Mouse (Mus musculus) layer of hippocampus, adult 8-10 months (tissue): ENCODE data around the gene Rhox4b. TPM values are rescaled to one million over a fixed set of nuclear protein-coding genes. Genes with fewer than 3 reads are reported as not detected.
"Not testable (repeated sequence)": the region's sequence is repeated elsewhere in the genome, so short reads cannot be mapped to it uniquely, and the experiment has no call there.

ENCODE experiments used
- DNase-seq, 2 experiments: peaks; one replicate each; pipeline ENCODE4 v3.0.0; 2022; ENCODE audit warnings: low spot score in 2 of 2
- total RNA-seq, 4 experiments: library from RNA; stranded (reverse); gene quantifications; 2 replicates each; pipeline ENCODE4 v1.2.4; 2022

Rhox4b gene
- not detected for total RNA-seq

- DNase-seq: not testable (repeated sequence)
Observed at GRCm38 (mm10) chrX:37432194-37432593, at the start of gene Rhox4b. Gene Rhox4b (plus strand): TSS chrX:37432494.

GRCm38 (mm10) chrX:37390548-37390947 is 41.7 kb upstream of the Rhox4b start, which contains the start of gene Rhox4a2:
Gene Rhox4a2 (plus strand): TSS chrX:37390848.
- not testable (repeated sequence) for DNase-seq

GRCm38 (mm10) chrX:37411767-37412166 is 20.5 kb upstream of the Rhox4b start, which contains the start of gene Rhox2b:
Gene Rhox2b (plus strand): TSS chrX:37412067.
- DNase-seq: not testable (repeated sequence)

GRCm38 (mm10) chrX:37453380-37453779 is 21.1 kb downstream of the Rhox4b start, which contains the start of gene Rhox2c:
Gene Rhox2c (plus strand): TSS chrX:37453680.
- not testable (repeated sequence) for DNase-seq

GRCm38 (mm10) chrX:37458285-37458684 is 26.0 kb downstream of the Rhox4b start, which contains the start of gene Rhox3c:
Gene Rhox3c (plus strand): TSS chrX:37458585.
- not testable (repeated sequence) for DNase-seq

GRCm38 (mm10) chrX:37480037-37480436 is 47.7 kb downstream of the Rhox4b start, which contains the start of gene Rhox4c:
Gene Rhox4c (plus strand): TSS chrX:37480337.
- DNase-seq: not testable (repeated sequence)

Other genes with a start within 250 kb of the Rhox4b start
- gene Ndufa1, start 241.3 kb upstream of the Rhox4b start, total RNA-seq: 100 to 1,000 TPM; 161 to 234 (median 206) TPM
- gene Rnf113a1, start 241.2 kb upstream of the Rhox4b start, total RNA-seq: 10 to 100 TPM in 1 of 4 experiments, 1 to 10 TPM in 3; 7.1 to 10.1 (median 7.9) TPM
- gene Gm9, start 221.5 kb upstream of the Rhox4b start, total RNA-seq: not detected
- gene Rhox1, start 210.2 kb upstream of the Rhox4b start, total RNA-seq: not detected
- gene Rhox2a, start 187.5 kb upstream of the Rhox4b start, total RNA-seq: not detected
- gene Rhox3a, start 182.6 kb upstream of the Rhox4b start, total RNA-seq: not detected
- not detected for gene Rhox4a, start 167.2 kb upstream of the Rhox4b start, total RNA-seq
- not detected for gene Rhox3a2, start 52.5 kb upstream of the Rhox4b start, total RNA-seq
- not detected for gene Rhox4a2, start 41.6 kb upstream of the Rhox4b start, total RNA-seq
- gene Rhox2b, start 20.4 kb upstream of the Rhox4b start, total RNA-seq: not detected
- gene Rhox2c, start 21.2 kb downstream of the Rhox4b start, total RNA-seq: not detected
- not detected for gene Rhox3c, start 26.1 kb downstream of the Rhox4b start, total RNA-seq
- not detected for gene Rhox4c, start 47.8 kb downstream of the Rhox4b start, total RNA-seq
- gene Rhox2d, start 60.9 kb downstream of the Rhox4b start, total RNA-seq: not detected
- gene Rhox4d, start 81.9 kb downstream of the Rhox4b start, total RNA-seq: not detected
- not detected for gene Rhox2e, start 98.0 kb downstream of the Rhox4b start, total RNA-seq
- gene Rhox3e, start 109.5 kb downstream of the Rhox4b start, total RNA-seq: not detected
- gene Rhox4e, start 124.9 kb downstream of the Rhox4b start, total RNA-seq: not detected
- gene Rhox2f, start 138.9 kb downstream of the Rhox4b start, total RNA-seq: not detected
- gene Rhox3f, start 148.5 kb downstream of the Rhox4b start, total RNA-seq: not detected
- not detected for gene Rhox4f, start 175.2 kb downstream of the Rhox4b start, total RNA-seq
- not detected for gene Rhox3g, start 196.1 kb downstream of the Rhox4b start, total RNA-seq
- gene Rhox2g, start 211.0 kb downstream of the Rhox4b start, total RNA-seq: not detected
- gene Rhox4g, start 218.8 kb downstream of the Rhox4b start, total RNA-seq: not detected
- gene Rhox3h, start 236.3 kb downstream of the Rhox4b start, total RNA-seq: not detected
- not detected for gene Rhox2h, start 240.8 kb downstream of the Rhox4b start, total RNA-seq